Mouse (Mus musculus) megakaryocyte, embryonic 14.5 days (primary cell): ENCODE measurements at regions not wholly inside any gene's neighbourhood (a gene's known extent, or its start where the extent isn't known, plus 50 kb on each side); places are given as distances from the start of the nearest gene placed in this dataset.

Source experiments
- FLI1 ChIP-seq: IDR thresholded peaks from 2 replicates; pipeline ENCODE4 v1.6.1; 2012; ENCODE audit warnings: low read length, inconsistent platforms, mixed read lengths
- GATA1 ChIP-seq: IDR thresholded peaks from 3 replicates; pipeline ENCODE4 v1.6.1; 2012; ENCODE audit warnings: mixed read lengths, low read length, inconsistent platforms, borderline replicate concordance

DNA sequence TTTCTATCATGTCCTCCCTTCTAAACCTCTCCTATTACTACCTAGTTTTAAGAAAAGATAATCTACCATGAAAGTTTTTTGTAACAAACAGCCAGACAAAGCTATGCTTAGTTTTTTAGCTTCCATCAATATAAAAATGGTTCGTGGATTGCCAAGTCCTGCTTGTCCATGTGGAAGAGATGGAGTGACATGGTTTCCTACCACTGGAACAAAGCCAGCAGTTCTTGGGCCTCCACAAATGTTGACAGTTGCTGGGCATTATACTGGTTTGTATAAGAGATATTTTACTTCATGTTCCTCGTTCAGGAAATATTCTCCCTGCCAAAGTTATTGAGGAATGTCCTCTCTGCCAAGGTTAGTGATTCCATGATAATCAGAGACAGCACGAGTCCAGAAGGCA lies 515.5 kb downstream of the Sema5a start:
- TF ChIP-seq GATA1 (no peak), FLI1 (no peak)
